ENCODE assay signal across 11 mouse cellular contexts in genomic region chr15:68414047-68414446, GRCm38 (mm10).
"Had no signal": no experiment of that assay in that cellular context is flagged by ENCODE, and none has a peak within 500 bp of the region (broad histone marks: within the 10 kb centered on the region; RNA-seq: fewer than 3 reads in every experiment).

No protein-coding gene starts in this region.

- DNase-seq: kidney, adult 8-10 months; kidney, postnatal 36 days; layer of hippocampus, adult 9-11 months; layer of hippocampus, postnatal 36 days; right cerebral cortex, postnatal 25 days; thymus, postnatal 36 days had no signal

- H3K9ac ChIP-seq: limb, embryonic 15.5 days; liver, embryonic 12.5 days; midbrain, embryonic 13.5 days had no signal

- H3K4me2 ChIP-seq: limb, embryonic 15.5 days; liver, embryonic 12.5 days; midbrain, embryonic 13.5 days had no signal

- H3K27me3 ChIP-seq: limb, embryonic 15.5 days; liver, embryonic 12.5 days; midbrain, embryonic 13.5 days had no signal

- H3K4me3 ChIP-seq: limb, embryonic 15.5 days; liver, embryonic 12.5 days; midbrain, embryonic 13.5 days had no signal

- H3K36me3 ChIP-seq: limb, embryonic 15.5 days; liver, embryonic 12.5 days; midbrain, embryonic 13.5 days had no signal

- ATAC-seq: intestine, embryonic 16.5 days; liver, embryonic 12.5 days; midbrain, embryonic 13.5 days had no signal

- H3K4me1 ChIP-seq: limb, embryonic 15.5 days; liver, embryonic 12.5 days had no signal

- H3K9me3 ChIP-seq: limb, embryonic 15.5 days; liver, embryonic 12.5 days; midbrain, embryonic 13.5 days had no signal

- H3K27ac ChIP-seq: kidney, postnatal 0 days; limb, embryonic 15.5 days; liver, embryonic 12.5 days; midbrain, embryonic 13.5 days had no signal
